Mouse (Mus musculus) layer of hippocampus, adult 9-11 months (tissue): ENCODE data around the gene Grm4.
A peak's percentile ranks its signal among the peaks of the same experiment; 100 is the strongest.

Experiments used
- DNase-seq: peaks from one replicate; pipeline ENCODE4 v3.0.0; 2022

Grm4 gene

DNA sequence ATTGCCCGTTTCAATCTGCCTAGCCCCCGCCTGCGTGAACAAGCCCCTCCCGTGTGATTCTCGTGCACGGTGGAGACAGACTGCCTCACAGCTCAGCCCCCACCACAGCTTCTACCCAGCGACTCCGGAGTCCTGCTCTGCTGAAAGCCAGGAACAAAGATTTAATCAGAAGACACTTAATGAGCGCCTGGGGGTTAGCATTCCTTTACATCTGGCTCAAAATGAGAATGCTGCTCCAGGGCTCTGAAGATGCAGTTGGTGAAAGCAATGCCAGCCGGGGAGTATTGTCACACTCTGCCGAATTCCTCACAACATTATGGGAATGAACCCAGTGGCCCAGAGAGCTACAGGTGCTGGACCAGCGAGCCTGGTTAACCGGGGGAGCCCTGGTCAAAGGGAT is 85.4 kb downstream of the Grm4 start:
- DNase-seq, result no peak

DNA sequence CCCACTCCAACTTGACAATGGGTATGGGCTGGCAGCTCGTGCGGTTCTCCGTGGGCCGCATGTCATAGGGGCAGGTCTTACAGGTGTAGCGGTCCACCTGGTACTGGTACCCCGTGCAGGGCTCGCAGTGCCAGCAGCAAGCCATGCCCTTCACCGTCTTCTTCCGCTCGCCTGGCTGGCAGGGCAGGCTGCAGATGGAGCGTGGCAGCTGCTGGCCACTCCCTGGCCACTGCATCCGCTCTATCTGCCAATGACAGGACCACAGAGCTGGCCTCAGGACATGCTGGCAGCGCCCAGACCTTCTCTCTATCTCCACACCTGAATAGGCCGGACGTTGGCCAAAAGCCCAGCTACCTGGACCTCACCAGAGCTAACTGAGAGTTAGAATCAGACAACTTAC is 86.0 kb downstream of the Grm4 start:
- no peak for DNase-seq

DNA sequence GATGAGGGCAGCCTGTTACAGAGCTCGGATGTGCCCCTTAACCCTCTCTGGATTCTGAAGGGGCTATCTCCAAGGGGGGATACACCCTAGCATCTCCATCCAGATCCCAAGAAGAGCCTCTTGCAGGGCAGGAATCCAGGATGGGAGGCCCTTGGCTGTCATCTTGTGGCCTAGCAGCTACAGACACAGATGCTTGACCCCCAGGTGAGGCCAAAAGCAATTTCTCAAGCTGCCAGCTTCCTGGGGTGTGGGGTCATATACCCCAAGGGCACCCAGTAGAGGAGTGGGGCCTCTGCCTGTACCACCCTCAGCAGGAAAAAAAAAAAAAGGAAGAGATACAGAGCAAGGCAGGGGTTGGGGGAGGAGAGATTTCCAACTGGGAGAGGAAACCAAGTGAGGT is 87.1 kb downstream of the Grm4 start:
- no peak for DNase-seq

DNA sequence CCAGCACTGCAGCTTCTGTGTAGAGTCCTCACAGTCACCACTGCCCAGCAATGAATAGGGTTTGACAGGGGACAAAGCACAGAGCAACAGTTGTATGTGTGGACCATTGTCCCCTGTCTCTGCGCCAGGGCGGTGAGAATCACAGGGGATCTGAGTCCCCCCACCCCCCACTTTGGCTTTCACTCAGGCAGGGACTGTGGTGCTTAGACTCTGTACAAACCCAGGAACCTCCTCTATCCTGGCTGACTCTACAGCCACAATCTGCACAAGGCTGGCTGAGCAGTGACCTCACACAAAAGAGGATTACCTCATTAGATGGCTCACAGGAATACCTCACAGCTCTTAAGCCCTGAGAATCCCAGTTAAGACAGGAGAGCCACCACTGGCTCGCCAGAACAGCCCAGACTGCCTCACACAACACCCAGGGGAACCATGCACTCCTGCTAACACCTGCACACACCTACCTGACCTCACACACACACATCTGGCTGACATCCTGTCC is 88.0 kb downstream of the Grm4 start:
- DNase-seq, result peak; percentile 16

DNA sequence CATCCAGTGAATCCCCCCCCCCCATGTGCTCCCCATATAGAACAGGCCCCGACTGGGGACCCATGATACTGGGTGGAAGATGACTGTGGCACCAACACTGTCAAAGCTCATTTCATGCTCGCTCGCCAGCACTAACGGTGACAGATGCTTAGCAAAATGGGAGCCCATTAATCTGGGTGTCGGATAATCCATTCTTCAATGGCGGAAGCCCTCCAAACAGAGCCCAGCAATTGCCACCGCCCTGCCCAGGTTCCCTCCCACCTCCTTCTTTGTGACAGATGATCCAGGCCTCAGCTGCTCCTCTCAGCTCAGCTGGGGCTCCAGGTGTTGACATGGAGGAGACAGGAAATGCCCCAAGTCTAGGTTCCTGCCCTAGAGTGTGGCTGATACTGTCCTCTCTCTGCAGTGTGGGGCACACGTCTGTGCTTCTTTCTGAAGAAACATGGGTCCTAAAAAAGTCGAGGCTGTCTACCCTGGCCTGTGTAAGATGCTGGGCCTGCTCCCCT is 89.0 kb downstream of the Grm4 start:
- DNase-seq, result no peak

DNA sequence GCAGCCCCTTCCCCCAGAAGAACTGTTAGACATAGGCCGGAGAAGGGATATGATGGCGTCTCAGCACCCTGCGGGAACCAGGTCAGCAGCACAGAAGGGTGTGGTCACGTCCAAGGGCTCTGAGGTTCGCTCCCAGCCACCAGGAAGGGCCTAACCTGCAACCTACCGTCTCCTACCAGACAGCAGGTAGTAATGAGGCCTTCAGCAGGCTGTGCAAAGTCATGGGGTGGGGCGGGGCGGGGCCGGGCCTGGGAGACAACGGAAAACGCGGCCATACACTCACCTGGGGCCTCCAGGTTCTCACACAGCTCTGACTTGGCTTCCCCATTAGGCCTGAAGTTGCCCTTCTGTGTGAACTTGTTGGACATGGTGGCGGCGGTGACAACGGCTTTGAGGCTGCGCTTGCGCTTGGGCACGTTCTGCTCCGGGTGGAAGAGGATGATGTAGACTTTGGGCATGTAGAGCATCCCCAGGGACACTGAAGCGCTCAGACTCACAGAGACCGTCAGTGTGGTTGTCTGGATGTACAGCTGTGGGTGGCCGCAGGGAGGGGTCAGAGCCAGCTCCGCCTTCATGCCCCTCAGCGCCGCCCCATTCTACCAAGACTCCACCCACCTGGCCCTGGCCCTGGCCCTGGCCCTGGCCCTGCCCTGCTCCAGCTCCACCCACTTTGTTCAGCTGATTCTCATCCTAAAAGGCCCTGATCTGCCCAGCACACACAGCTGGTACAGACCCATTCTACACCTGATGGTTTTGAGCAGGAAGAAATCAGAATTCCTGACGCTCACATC is 90.0 kb downstream of the Grm4 start:
- no peak for DNase-seq

DNA sequence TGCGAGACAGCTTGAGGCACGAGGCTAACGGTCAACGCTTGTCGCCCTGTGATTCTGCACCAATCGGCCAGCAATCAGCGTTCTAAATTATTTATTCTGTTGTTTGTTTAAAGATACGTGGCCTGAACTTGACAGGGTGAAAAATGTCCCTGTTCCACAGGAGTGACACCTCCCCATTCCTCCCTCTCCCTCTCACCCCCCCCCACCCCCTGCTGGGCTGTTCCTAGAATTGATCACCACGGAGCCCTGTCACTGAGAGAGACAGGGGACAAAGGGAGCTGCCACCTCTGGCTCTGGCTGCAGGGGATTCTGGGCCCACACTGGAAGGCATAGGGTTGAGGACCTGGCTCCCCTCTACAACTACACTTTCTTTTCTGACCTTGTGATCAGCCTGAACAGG is 91.4 kb downstream of the Grm4 start:
- DNase-seq, result no peak

DNA sequence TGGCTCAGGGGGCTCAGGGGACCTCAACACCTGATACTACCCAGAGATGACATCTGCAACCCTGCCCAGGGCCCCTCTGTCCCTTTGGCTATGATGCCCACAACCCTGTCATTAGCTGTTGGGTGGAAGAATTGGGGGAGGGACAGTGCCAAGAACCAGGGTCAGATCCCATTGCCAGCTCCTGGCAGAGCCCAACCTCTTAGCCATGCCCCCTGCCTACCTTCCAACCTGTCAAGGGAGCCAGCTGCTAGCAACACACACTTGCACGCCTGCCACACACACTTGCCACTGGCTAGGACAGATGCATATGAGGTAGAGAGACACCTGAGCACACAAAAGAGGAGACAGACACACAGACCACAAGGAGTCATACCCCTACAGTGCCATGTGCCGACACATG is 96.2 kb downstream of the Grm4 start:
- DNase-seq, result no peak

DNA sequence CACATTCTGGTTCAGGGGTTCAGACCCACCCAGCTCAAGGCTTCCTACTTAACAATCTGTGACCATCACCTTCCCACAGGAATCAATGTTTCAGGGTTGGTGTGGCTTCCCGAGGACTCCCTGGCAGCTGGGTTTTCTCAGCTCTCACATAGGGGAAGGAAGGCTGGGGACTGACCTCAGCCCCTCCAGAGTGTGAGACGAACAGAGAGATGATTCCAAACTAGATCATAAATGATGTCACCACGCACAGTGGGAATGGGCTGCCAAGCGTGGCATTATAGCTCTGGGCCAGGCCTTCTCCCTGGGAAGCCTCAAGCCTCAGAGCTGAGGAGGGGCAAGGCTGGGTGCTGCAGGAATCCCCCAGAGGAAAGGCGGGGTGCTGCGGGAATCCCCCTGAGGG is 96.8 kb downstream of the Grm4 start:
- DNase-seq, result no peak

DNA sequence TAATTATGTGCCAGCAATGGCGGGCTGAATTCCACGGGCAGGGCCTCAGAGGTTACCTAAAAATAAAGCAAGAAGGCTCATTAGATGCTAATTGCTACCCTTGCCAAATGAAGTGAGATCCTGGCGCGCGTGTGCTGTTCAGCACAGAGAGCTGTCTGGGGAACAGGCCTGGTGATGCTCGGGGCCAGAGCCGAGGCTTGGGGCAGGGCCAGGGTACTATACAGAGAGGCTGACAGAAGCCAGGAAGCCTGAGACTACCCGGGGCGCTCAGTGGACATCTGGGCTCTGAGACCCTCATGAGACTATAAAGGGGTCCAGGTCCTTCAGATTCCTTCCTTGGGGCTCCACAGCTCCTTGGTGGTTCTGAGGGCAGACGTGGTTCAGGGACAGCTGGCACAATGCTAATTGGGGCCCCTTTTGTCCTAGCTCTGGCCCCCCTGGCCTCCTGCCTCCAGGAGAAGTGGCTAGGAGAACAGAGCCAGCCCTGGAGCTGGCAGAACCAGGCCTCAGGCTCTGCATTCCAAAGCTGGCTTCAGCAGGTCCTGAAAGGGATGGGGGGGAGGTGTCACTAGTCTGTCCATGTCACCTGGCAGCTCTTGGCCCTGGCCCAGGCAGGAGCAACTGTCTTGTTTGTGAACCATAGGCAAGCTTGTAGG is 98.3 kb downstream of the Grm4 start:
- DNase-seq, result peak; percentile 40

DNA sequence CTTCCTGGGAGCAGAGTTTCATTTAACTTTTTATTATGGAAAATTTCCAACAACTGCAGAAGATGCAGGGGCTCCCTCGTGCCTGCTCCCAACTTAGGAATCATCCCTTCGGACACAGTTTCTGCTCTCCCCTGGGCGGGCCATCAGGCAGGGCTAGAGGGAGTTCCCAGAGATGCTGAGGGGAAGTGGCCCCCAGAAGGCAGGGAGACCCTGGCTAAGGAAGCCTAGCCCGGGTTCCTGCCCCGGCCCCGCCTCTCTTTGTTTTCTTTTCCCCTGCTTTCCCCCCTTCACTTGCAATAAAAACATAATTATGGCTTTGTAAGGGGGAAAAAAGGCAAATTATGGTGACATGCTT is 98.9 kb downstream of the Grm4 start:
- no peak for DNase-seq

DNA sequence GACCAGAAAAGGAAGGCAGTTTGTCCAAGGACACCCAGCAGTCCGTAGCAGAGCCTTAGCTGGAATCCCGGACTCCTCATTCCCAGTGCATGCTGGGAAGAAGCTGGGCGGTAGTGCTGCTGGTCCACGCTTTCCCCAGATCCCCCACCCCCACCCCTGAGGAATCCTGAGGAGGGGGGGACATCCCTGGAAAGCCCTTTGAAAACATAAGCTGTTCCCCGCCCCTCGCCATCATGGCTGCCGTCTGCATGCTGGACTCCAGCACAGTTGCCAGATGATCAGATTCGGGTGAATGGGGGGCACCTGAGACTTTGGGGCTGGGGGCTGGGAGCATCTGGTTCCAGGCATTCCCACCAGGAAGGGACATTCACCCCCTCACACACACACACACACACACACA is 99.4 kb downstream of the Grm4 start:
- DNase-seq, result no peak

DNA sequence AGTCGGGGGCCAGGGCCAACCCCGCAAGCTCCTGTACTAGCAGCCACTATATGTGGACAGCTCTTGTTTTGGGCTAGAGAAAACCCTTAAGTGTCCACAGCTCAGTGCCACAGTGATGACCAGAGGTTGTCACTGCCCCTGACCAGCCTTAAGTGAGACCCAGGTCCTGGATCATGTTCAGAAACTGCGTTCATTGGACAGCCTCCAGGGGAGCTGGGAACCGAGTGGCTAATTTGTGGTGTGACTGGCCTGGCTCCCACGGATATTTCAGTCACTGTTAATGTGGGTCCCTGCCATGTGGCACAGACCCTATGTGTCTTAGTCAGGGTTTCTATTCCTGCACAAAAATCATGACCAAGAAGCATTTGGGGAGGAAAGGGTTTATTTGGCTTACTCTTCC is 112.2 kb downstream of the Grm4 start:
- DNase-seq, result no peak

DNA sequence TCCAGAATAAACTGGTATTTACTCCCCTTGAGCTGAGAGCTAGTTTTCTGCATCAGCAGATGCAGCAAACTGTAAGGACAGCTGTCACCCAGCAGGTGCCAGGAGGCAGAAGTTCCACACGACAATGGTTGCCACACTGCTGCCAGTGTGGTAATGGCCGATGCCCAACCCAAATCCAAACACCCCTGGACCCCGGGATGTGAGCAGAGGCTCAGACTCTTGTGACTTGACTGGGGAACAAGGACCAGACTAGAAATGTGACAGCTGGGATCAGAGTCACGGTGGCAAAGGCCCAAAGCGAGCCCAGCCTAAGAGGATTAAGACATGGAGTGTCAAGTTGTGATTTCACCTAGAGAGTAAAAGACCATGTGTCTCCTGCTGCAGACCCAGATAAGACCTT is 112.7 kb downstream of the Grm4 start:
- no peak for DNase-seq

DNA sequence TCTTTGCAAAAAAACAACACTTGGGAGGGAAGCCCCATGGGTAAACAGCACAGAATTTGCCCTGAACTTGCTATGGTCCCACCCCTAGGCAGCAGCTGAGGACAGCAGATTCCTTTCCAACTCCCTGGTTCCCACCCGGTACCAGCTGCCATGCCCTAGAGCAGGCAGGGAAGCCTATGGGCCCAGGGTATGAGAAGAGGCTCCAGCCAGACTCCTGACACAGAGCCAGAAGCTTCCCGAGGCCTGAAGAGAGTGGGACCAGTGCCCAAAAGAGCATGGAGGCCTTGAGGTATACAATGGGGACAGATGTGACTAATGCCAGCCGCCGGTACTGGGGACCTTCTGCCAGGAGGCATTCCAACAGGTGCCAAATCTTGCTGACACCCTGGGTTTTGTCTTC is 114.2 kb downstream of the Grm4 start:
- no peak for DNase-seq

DNA sequence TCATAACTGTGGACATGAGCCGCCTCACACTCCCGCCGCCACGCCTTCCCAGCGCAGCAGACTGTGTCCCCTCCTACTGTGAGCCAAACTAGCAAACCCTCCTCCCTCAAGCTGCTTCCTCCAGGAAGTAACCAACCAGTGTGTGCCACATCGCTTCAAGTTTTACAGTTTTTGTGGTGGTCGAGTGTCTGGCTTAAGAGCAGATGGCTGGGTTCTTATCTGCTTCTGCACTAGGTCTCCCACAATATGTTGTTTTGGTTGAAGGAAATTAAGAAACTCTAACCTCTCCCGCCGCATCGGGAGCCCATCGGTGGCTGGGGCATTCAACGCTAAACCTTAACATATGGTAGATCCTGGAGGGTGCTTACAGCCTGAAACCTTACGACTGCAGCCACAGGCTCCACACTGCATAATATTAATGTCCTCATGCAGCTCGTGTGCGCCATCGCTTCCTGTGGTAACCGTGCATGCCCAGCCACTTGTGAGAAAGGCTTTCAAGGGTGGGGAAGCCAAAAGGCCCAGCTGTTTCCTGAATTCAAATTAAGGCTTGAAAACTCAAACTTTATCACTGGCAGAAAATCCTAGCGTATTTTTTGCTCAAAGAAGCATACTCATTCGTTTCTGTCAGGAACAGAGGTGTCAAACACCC is 115.7 kb downstream of the Grm4 start:
- no peak for DNase-seq

DNA sequence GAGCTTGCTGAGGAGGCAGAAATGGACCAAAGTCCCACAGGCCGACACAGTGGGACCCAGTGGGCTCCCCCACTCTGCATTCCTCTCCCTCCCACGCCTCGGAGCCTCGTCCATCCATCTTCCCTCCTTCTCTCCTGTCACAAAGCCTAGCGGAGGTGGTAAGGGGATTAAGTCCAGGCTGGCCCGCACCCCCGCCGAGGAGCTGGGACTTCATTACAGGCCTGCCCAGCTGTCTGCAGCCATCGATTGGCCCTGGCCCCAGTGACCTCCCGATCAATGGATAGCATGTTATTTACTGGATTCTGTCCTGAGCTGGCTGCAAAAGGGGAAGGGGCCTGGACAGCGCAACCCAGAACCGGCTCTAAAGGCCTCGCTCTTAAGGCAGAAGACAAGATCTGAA is 120.0 kb downstream of the Grm4 start:
- DNase-seq, result no peak

DNA sequence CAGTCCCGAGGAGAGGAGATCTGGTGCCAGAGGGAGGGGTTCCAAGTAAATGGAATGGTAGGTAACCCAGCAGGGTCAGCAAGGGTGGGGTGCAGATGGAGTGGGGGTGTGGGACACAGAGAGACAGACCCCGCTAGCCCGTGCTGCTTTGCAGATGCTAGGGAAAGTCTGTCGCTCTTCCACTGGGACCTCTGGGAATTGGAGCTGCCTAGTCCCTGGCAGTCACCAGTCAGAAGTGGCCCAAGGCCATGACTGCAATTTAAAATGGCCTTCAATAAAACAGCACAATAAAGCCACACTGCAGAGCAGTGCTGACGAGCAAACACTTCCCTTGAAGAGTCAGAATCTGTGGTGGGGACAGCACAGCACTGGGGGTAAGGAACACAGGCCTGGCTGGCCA is 127.3 kb downstream of the Grm4 start:
- no peak for DNase-seq

DNA sequence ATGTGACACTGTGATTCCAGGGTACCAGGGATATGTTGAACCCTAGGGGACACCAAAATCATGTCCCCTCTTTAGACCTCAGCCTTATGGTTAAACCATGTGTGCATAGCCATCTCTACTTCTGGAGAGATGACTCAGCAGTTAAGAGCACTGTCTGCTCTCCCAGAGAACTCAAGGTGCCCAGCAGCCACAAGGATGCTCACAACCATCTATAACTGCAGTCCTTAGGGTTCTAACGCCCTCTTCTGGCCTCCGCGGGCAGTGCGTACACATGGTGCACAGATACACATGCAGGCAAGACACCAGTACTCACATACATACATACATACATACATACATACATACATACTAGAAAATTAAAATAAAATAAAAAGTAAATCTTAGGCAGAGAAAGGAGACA is 127.8 kb downstream of the Grm4 start:
- no peak for DNase-seq

DNA sequence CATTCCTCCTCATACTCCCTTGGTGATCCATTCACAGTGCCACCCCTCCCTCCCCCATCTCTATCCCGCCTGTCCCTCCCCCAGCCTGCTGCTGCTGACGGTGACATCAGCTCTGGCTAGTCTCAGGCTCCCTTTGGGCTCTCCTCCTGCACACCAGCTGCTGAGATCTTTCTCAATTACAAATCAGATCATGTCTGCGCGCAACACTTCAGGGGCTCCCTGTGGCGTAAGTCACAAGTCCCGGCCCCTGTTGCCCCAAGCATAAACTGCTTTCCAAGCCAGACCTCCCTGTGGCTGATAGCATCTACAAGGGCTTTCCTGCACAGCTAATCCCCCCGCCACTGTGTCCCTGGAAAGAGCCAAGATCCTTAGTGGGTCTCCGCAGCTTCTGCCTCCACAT is 128.3 kb downstream of the Grm4 start:
- peak; percentile 44 for DNase-seq

DNA sequence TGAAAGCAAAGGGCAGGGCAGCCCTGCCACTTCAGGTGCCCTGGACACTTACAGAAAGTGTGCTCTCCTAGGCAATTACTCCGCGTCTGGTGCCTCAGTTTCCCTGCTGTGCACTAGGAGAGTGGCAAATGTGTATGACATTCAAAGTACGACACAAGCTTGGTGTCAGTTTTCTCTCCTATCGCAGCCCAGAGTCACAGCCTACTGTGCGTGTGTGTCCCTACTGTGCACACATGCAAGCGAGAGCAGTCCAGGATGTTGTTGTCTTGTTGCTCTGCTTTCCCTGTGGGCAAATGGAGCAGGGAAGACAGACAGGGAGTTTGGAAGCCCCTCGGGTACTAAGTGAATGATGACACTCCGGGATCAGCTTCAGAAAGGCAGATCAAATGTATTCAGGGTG is 131.2 kb downstream of the Grm4 start:
- no peak for DNase-seq

DNA sequence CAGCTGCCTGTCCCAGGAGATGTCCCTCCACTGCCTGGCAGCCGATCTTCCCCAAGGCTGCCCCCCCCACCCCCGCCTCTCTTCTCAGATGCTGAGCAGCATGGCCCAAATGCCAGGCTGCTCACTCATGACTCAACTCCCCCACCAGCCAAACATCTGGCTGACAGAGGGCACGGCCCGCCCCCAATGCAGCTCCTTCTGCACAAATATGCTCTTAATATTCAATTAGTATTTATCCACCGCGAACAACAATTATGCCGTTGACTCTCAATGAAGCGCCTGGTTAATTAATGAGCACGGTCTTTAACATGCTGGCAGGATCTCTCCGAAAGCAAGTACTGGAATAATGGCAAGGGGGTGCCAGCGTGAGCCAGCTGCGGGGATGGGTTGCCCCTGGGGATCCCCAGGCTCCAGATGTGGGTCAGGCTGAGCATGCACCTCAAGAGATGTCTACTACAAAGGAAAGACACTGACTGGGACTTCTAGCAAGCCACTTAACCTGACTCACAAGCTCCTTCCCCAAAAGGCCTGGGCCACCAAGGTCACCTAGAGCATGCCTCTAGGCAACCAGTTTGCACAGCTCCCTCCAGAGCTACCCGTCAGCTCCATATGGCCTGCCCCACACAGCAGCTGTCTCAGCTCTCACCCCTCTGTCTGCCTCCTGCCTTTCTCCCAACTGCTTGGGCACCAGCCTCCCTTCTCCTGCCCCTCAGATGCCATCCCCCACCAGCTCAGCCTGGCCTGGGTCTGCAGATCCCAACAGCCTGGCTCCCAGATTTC is 131.8 kb downstream of the Grm4 start:
- DNase-seq, result peak; percentile 11

DNA sequence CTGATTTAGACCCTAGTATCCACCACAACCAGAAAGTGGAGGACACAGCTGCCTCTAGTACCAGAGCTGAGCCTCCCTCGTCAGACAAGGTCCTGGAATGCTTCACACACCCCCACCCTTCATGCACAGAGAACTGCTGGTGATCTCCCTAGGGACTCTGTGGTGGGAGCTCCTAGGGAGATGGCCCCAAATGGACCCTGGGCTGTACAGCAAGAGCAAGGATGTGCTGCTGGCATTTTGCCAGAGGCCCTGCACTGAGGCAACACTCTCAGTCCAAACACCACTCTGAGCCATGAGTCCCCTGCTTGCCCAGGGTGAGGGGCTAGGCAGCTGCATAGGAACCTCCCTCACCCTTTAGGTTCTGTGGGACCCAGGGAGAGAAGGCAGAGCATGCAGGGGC is 134.8 kb downstream of the Grm4 start:
- no peak for DNase-seq
